8 mouse cellular contexts compared by ENCODE assay signal in genomic region chr1:106711356-106712125, GRCm38 (mm10). TPM values are rescaled to one million over a fixed set of nuclear protein-coding genes. Genes with fewer than 3 reads are reported as not detected.
A peak's percentile ranks its signal among the peaks of the same experiment; 100 is the strongest.
DNase-seq lines count a peak whose midpoint lies in the region; ATAC-seq and TF ChIP-seq lines count a peak whose summit lies in the region.

No protein-coding gene starts in this region.

- no peaks in the 10 kb centered on the region for H3K9me3 ChIP-seq in lung, embryonic 14.5 days (ENCODE audit: low read depth, low read length)
- no peaks in the 10 kb centered on the region for H3K9me3 ChIP-seq in forebrain, embryonic 10.5 days
- no peaks in the 10 kb centered on the region for H3K9me3 ChIP-seq in kidney, postnatal 0 days (replicated peaks; ENCODE audit: low read length)
- H3K9me3 ChIP-seq in neural tube, embryonic 12.5 days: no peaks in the 10 kb centered on the region

- peak overlapping the region; percentile 73 for H3K4me3 ChIP-seq in lung, embryonic 14.5 days (ENCODE audit: low read depth, low read length)
- H3K4me3 ChIP-seq in forebrain, embryonic 10.5 days: peak overlapping the region; percentile 77
- H3K4me3 ChIP-seq in kidney, postnatal 0 days (replicated peaks; ENCODE audit: low read depth, low read length): peak overlapping the region; percentile 81
- peak overlapping the region; percentile 41 for H3K4me3 ChIP-seq in neural tube, embryonic 12.5 days

- 49% methylated on average over 12 of the region's 12 CpGs for WGBS in lung, embryonic 14.5 days
- whole genome bisulfite sequencing in forebrain, embryonic 10.5 days: 79% methylated on average over 12 of the region's 12 CpGs
- 22% methylated on average over 12 of the region's 12 CpGs for WGBS in kidney, postnatal 0 days
- WGBS in neural tube, embryonic 12.5 days: 79% methylated on average over 12 of the region's 12 CpGs

- DNase-seq in lung, embryonic 14.5 days: peak; percentile 53
- no peak for DNase-seq in lung, adult 18-20 months
- no peak for DNase-seq in forebrain, embryonic 10.5 days (ENCODE audit: extremely low spot score, low spot score)
- DNase-seq in kidney, postnatal 0 days (ENCODE audit: low spot score): peak; percentile 84
- DNase-seq in frontal cortex, postnatal 36 days (ENCODE audit: low spot score in 2 of 2): no peak
- DNase-seq in spleen, postnatal 4 days (ENCODE audit: low spot score in 2 of 2): no peak

- peak overlapping the region; percentile 98 for H3K4me2 ChIP-seq in lung, embryonic 14.5 days
- H3K4me2 ChIP-seq in kidney, postnatal 0 days (ENCODE audit: low read length): peak overlapping the region; percentile 95
- peak overlapping the region; percentile 88 for H3K4me2 ChIP-seq in neural tube, embryonic 12.5 days (replicated peaks)

- peak overlapping the region; percentile 85; the same call in 1 of the 2 replicates for H3K9ac ChIP-seq in lung, embryonic 14.5 days
- 0 out of 2 replicates have a peak overlapping the region, but pooled peaks have one; percentile 44 for H3K9ac ChIP-seq in kidney, postnatal 0 days (ENCODE audit: low read depth, low read length)
- no peak overlapping the region for H3K9ac ChIP-seq in neural tube, embryonic 12.5 days

- H3K36me3 ChIP-seq in lung, embryonic 14.5 days (ENCODE audit: insufficient read depth): no peaks in the 10 kb centered on the region
- no peaks in the 10 kb centered on the region for H3K36me3 ChIP-seq in forebrain, embryonic 10.5 days (replicated peaks)
- H3K36me3 ChIP-seq in kidney, postnatal 0 days (ENCODE audit: insufficient read depth, low read length): no peaks in the 10 kb centered on the region
- no peaks in the 10 kb centered on the region for H3K36me3 ChIP-seq in neural tube, embryonic 12.5 days

- peaks cover 12% of the 10 kb centered on the region for H3K4me1 ChIP-seq in lung, embryonic 14.5 days (ENCODE audit: insufficient read depth)
- peaks cover 31% of the 10 kb centered on the region for H3K4me1 ChIP-seq in forebrain, embryonic 10.5 days
- peaks cover 24% of the 10 kb centered on the region for H3K4me1 ChIP-seq in kidney, postnatal 0 days (replicated peaks; ENCODE audit: insufficient read depth, low read length)
- peaks cover 10% of the 10 kb centered on the region for H3K4me1 ChIP-seq in neural tube, embryonic 12.5 days

- no peak for ATAC-seq in lung, embryonic 14.5 days (ENCODE audit: insufficient read depth)
- no peak for ATAC-seq in kidney, postnatal 0 days (replicated peaks; ENCODE audit: low FRiP score, low read depth)
- no peak for ATAC-seq in neural tube, embryonic 12.5 days (ENCODE audit: low FRiP score, low read depth)
- ATAC-seq in erythroid progenitor cell, adult 5-6 weeks (replicated peaks; ENCODE audit: low FRiP score, poor library complexity, severe bottlenecking): no peak

- H3K27ac ChIP-seq in lung, embryonic 14.5 days (ENCODE audit: low read depth): no peak overlapping the region
- no peak overlapping the region for H3K27ac ChIP-seq in forebrain, embryonic 10.5 days
- H3K27ac ChIP-seq in kidney, postnatal 0 days: no peak overlapping the region
- H3K27ac ChIP-seq in neural tube, embryonic 12.5 days: no peak overlapping the region

- no peaks in the 10 kb centered on the region for H3K27me3 ChIP-seq in lung, embryonic 14.5 days (ENCODE audit: insufficient read depth, low read length)
- peaks cover 29% of the 10 kb centered on the region for H3K27me3 ChIP-seq in forebrain, embryonic 10.5 days (ENCODE audit: poor library complexity, severe bottlenecking)
- H3K27me3 ChIP-seq in kidney, postnatal 0 days (ENCODE audit: insufficient read depth, low read length): no peaks in the 10 kb centered on the region
- H3K27me3 ChIP-seq in neural tube, embryonic 12.5 days (replicated peaks): no peaks in the 10 kb centered on the region

- TF ChIP-seq CTCF in lung, embryonic 14.5 days (IDR thresholded peaks at IDR 0.05; ENCODE audit: low read depth): peak; percentile 46
- TF ChIP-seq CTCF in kidney, postnatal 0 days (IDR thresholded peaks at IDR 0.05; ENCODE audit: low read depth): peak; percentile 62

RNA-seq across cellular contexts. Expression of gene Bcl2, which starts 2.5 kb away (rescaled TPM):
- 16.2 and 16.5 TPM in 2 replicates for polyA plus RNA-seq in lung, embryonic 14.5 days (2014; fragmentation: Nextera tagmentation; extraction: Ambion mirVana)
- 8.0 and 8.1 TPM in 2 replicates for polyA plus RNA-seq in forebrain, embryonic 10.5 days (2016; fragmentation: Nextera tagmentation; extraction: Ambion mirVana)
- polyA plus RNA-seq in kidney, postnatal 0 days (2015; fragmentation: Nextera tagmentation; extraction: Ambion mirVana): 11.7 and 13.4 TPM in 2 replicates
- 10.4 and 11.5 TPM in 2 replicates for polyA plus RNA-seq in neural tube, embryonic 12.5 days (2016; fragmentation: Nextera tagmentation; extraction: Ambion mirVana)
- total RNA-seq in erythroid progenitor cell, adult 5-6 weeks (2015; ENCODE audit: low replicate concordance): 3.6 and 6.7 TPM in 2 replicates
- total RNA-seq in erythroid progenitor cell, adult 5-6 weeks (2017; ENCODE audit: low replicate concordance): 1.1 and 1.9 TPM in 2 replicates

RNA-seq across cellular contexts. Expression of gene Kdsr, which starts 48.0 kb away (rescaled TPM):
- polyA plus RNA-seq in lung, embryonic 14.5 days (2014; fragmentation: Nextera tagmentation; extraction: Ambion mirVana): 15.9 and 16.5 TPM in 2 replicates
- 7.5 and 8.5 TPM in 2 replicates for polyA plus RNA-seq in forebrain, embryonic 10.5 days (2016; fragmentation: Nextera tagmentation; extraction: Ambion mirVana)
- 13.1 and 13.2 TPM in 2 replicates for polyA plus RNA-seq in kidney, postnatal 0 days (2015; fragmentation: Nextera tagmentation; extraction: Ambion mirVana)
- polyA plus RNA-seq in neural tube, embryonic 12.5 days (2016; fragmentation: Nextera tagmentation; extraction: Ambion mirVana): 8.3 and 8.7 TPM in 2 replicates
- total RNA-seq in erythroid progenitor cell, adult 5-6 weeks (2015; ENCODE audit: low replicate concordance): 1.4 and 4.2 TPM in 2 replicates
- total RNA-seq in erythroid progenitor cell, adult 5-6 weeks (2017; ENCODE audit: low replicate concordance): 5.6 and 12.9 TPM in 2 replicates

Comparison
In these comparisons a context has a peak if more than half of its experiments do, and no peak if none do; other contexts are left out.
1. DNase-seq: peak in lung, embryonic 14.5 days (single experiment) and kidney, postnatal 0 days (single experiment); none in lung, adult 18-20 months (0 of 2), forebrain, embryonic 10.5 days (single experiment), frontal cortex, postnatal 36 days (0 of 2) and spleen, postnatal 4 days (0 of 2).
2. Peak in every context shown above with its lines, with median percentiles within 50 percentile points of each other: H3K4me2 ChIP-seq and H3K4me3 ChIP-seq.